Mouse (Mus musculus) limb, embryonic 14.5 days (tissue): Measurements from ENCODE around the gene Inhbe. TPM values are rescaled to one million over a fixed set of nuclear protein-coding genes. Genes with fewer than 3 reads are reported as not detected.

Experiments used
- ATAC-seq: fragments of 200-750 bp; cut with Nextera tagmentation; 2 replicates; pipeline ENCODE4 v1.8.0; 2017; ENCODE audit warnings: low read depth, moderate number of reproducible peaks, moderate TSS enrichment; ENCODE audit not compliant: low FRiP score
- DNase-seq: peaks from one replicate; pipeline ENCODE4 v3.0.0-alpha.2; 2015; ENCODE audit warnings: low spot score
- H3K27ac ChIP-seq: fragments of 300-500 bp; sonication (generic); replicated peaks from 2 replicates; pipeline ENCODE4 v1.5.1; 2014; ENCODE audit warnings: low read depth, mild to moderate bottlenecking, low read length, moderate library complexity, mixed read lengths
- H3K27me3 ChIP-seq: fragments of 300-500 bp; sonication (generic); 2 replicates; pipeline ENCODE4 v1.6.1; 2014; ENCODE audit warnings: low read length, mixed read lengths; ENCODE audit not compliant: control insufficient read depth, insufficient read depth
- H3K36me3 ChIP-seq: fragments of 300-500 bp; sonication (generic); 2 replicates; pipeline ENCODE4 v1.6.1; 2014; ENCODE audit warnings: mild to moderate bottlenecking, low read length, moderate library complexity, mixed read lengths; ENCODE audit not compliant: control insufficient read depth, insufficient read depth
- H3K4me1 ChIP-seq: fragments of 300-500 bp; sonication (generic); 2 replicates; pipeline ENCODE4 v1.6.1; 2014; ENCODE audit warnings: antibody characterized with exemption, low read length, mixed read lengths; ENCODE audit not compliant: control insufficient read depth, insufficient read depth
- H3K4me2 ChIP-seq: fragments of 300-500 bp; sonication (generic); replicated peaks from 2 replicates; pipeline ENCODE4 v1.6.1; 2014; ENCODE audit warnings: low read depth, mild to moderate bottlenecking, low read length, moderate library complexity; ENCODE audit not compliant: severe bottlenecking
- H3K4me3 ChIP-seq: fragments of 300-500 bp; sonication (generic); replicated peaks from 2 replicates; pipeline ENCODE4 v1.5.1; 2014; ENCODE audit warnings: low read length
- H3K9ac ChIP-seq: fragments of 300-500 bp; sonication (generic); 2 replicates; pipeline ENCODE4 v1.6.1; 2014; ENCODE audit warnings: mild to moderate bottlenecking, low read depth, low read length, moderate library complexity; ENCODE audit not compliant: severe bottlenecking
- H3K9me3 ChIP-seq: fragments of 300-500 bp; sonication (generic); 2 replicates; pipeline ENCODE4 v1.6.1; 2016; ENCODE audit warnings: low read length; ENCODE audit not compliant: control insufficient read depth
- POLR2A ChIP-seq: fragments of 200-500 bp; IDR thresholded peaks from 2 replicates; pipeline ENCODE4 v1.8.0; 2012; ENCODE audit warnings: inconsistent platforms, mild to moderate bottlenecking, moderate library complexity, borderline replicate concordance; ENCODE audit not compliant: insufficient read depth, insufficient read length; ENCODE audit errors: extremely low read depth
- WGBS: fragments of 180-500 bp; shearing (Covaris S2); extraction: QIAGEN DNeasy Blood & Tissue Kit; methylation state at CpG from one replicate; pipeline ENCODE4 v1.1.7; 2014; 5-methylcytosine and 5-hydroxymethylcytosine counted together
- polyA plus RNA-seq, 2 experiments: library from polyadenylated mRNA; depleted of rRNA in 1 of 2; stranded (reverse) in 1 of 2; unstranded in 1 of 2; fragments of >200 nt; fragmentation: Nextera tagmentation in 1 of 2; extraction: Ambion mirVana in 1 of 2; gene quantifications; 2 replicates each; pipeline versions ENCODE4 v1.2.1 to v1.2.3; 2012 to 2014

Inhbe gene
- polyA plus RNA-seq (2012; rRNA removed) (0.01 TPM in 1 of 2 replicates, not detected in the other), polyA plus RNA-seq (2014; fragmentation: Nextera tagmentation; extraction: Ambion mirVana) (not detected in 2 replicates)

- ATAC-seq (no peak), DNase-seq (no peak)
- no peaks in the 10 kb centered on the region for H3K27me3 ChIP-seq
- 0 out of 2 replicates have a peak, but pooled peaks cover 6% of the 10 kb centered on the region for H3K4me1 ChIP-seq
- H3K9ac ChIP-seq, result no peak within 1 kb of the TSS
- 83% methylated on average over 18 of the region's 18 CpGs for WGBS
- H3K9me3 ChIP-seq, result no peaks in the 10 kb centered on the region
- no peak within 1 kb of the TSS for H3K4me2 ChIP-seq
- no peak within 1 kb of the TSS for H3K4me3 ChIP-seq
- H3K27ac ChIP-seq, result no peak within 1 kb of the TSS
- H3K36me3 ChIP-seq, result no peaks in the 10 kb centered on the region
- no peak for TF ChIP-seq POLR2A
These were observed at the start of gene Inhbe for GRCm38 (mm10) chr10:127353909-127354895. Inhbe (minus strand) TSS chr10:127354411.

GRCm38 (mm10) chr10:127391774-127392173 is 37.6 kb upstream of the Inhbe start:
- no peak for DNase-seq
- Histone ChIP-seq H3K27me3 (no peaks in the 10 kb centered on the region), H3K9ac (no peak overlapping the region), H3K9me3 (no peaks in the 10 kb centered on the region), H3K4me1 (no peaks in the 10 kb centered on the region), H3K4me2 (no peak overlapping the region), H3K4me3 (no peak overlapping the region), H3K27ac (no peak overlapping the region), H3K36me3 (peaks cover 32% of the 10 kb centered on the region)
- no peak for TF ChIP-seq POLR2A
- no peak for ATAC-seq
- WGBS, result 82% methylated on average over 6 of the region's 6 CpGs

- peak overlapping the region; percentile 73 for H3K4me3 ChIP-seq
- peak overlapping the region; percentile 62 for H3K4me2 ChIP-seq
- TF ChIP-seq POLR2A, result no peak
- peak overlapping the region; percentile 96 for H3K27ac ChIP-seq
- no peaks in the 10 kb centered on the region for H3K9me3 ChIP-seq
- 51% methylated on average over 2 of the region's 2 CpGs for WGBS
- no peak for ATAC-seq
- H3K9ac ChIP-seq, result peak overlapping the region; percentile 88
- H3K36me3 ChIP-seq, result no peaks in the 10 kb centered on the region
- DNase-seq, result no peak
- no peaks in the 10 kb centered on the region for H3K27me3 ChIP-seq
- H3K4me1 ChIP-seq, result peaks cover 9% of the 10 kb centered on the region
These were observed 27.5 kb upstream of the Inhbe start for GRCm38 (mm10) chr10:127381743-127382134.

GRCm38 (mm10) chr10:127380767-127381742 is 26.8 kb upstream of the Inhbe start:
- Histone ChIP-seq H3K27ac (peak overlapping the region; percentile 96), H3K36me3 (no peaks in the 10 kb centered on the region)
- under 1% methylated on average over 24 of the region's 79 CpGs for WGBS

More at GRCm38 (mm10) chr10:127380767-127381742, 26.8 kb upstream of the Inhbe start:
- Histone ChIP-seq H3K9ac (peak overlapping the region; percentile 88), H3K27me3 (no peaks in the 10 kb centered on the region), H3K4me1 (peaks cover 9% of the 10 kb centered on the region), H3K4me3 (peak overlapping the region; percentile 73), H3K4me2 (peak overlapping the region; percentile 62), H3K9me3 (no peaks in the 10 kb centered on the region)
- TF ChIP-seq POLR2A, result peak; percentile 51; the same call in 1 of the 2 replicates
- DNase-seq, result peak; percentile 65
- ATAC-seq, result peak; percentile 83
